Mouse (Mus musculus): ENCODE measurements around the gene Cttnbp2. TPM values are rescaled to one million over a fixed set of nuclear protein-coding genes. Genes with fewer than 3 reads are reported as not detected.

Gene Cttnbp2
- total RNA-seq, 1 experiment = 0.36 TPM

GRCm38 (mm10) chr6:18434355-18434754 is 80.3 kb downstream of the Cttnbp2 start:
- in situ Hi-C loops (cut with MboI; ENCODE audit: low sequenced_read_pairs in 2 of 2, unreplicated experiment in 2 of 2) = no loop called here
- H3K36me3 ChIP-seq (ENCODE audit: control insufficient read depth, insufficient read depth, low read length, poor library complexity, severe bottlenecking) = no peaks in the 10 kb centered on the region
- DNase-seq (ENCODE audit: low read depth, low spot score) = no peak
- H3K9me3 ChIP-seq (ENCODE audit: control insufficient read depth, insufficient read depth, low read depth, low read length) = no peaks in the 10 kb centered on the region
- no peak overlapping the region for H3K27ac ChIP-seq (ENCODE audit: insufficient read depth, low read depth, low read length, poor library complexity, severe bottlenecking)
- H3K4me1 ChIP-seq (ENCODE audit: control insufficient read depth in 2 of 2, insufficient read depth in 2 of 2, low read length in 2 of 2, poor library complexity in 1 of 2) = no peaks in the 10 kb centered on the region
- no peak overlapping the region for H3K4me3 ChIP-seq (ENCODE audit: insufficient read depth in 1 of 2, low read depth in 1 of 2, low read length in 2 of 2, poor library complexity in 1 of 2, severe bottlenecking in 1 of 2)
- H3K9ac ChIP-seq (ENCODE audit: insufficient read depth, low read depth, low read length, poor library complexity, severe bottlenecking) = no peak overlapping the region
- no peak for TF ChIP-seq MAFK (IDR thresholded peaks at IDR 0.05; ENCODE audit: insufficient read depth, low read depth, low read length)
- no peak for TF ChIP-seq ZNF384 (IDR thresholded peaks at IDR 0.05; ENCODE audit: low read depth, low read length)
- no peak for TF ChIP-seq HCFC1 (IDR thresholded peaks at IDR 0.05; ENCODE audit: borderline replicate concordance, insufficient read depth, low read length)
- TF ChIP-seq CHD2 (IDR thresholded peaks at IDR 0.05; ENCODE audit: low read depth, low read length) = no peak
- no peak for TF ChIP-seq ZC3H11A (IDR thresholded peaks at IDR 0.05; ENCODE audit: borderline replicate concordance, low read depth, low read length)

GRCm38 (mm10) chr6:18432362-18432761 is 82.3 kb downstream of the Cttnbp2 start:
- in situ Hi-C loops (cut with MboI; ENCODE audit: low sequenced_read_pairs in 2 of 2, unreplicated experiment in 2 of 2) = no loop called here
- Histone ChIP-seq H3K4me1 (ENCODE audit: control insufficient read depth in 2 of 2, insufficient read depth in 2 of 2, low read length in 2 of 2, poor library complexity in 1 of 2) (no peaks in the 10 kb centered on the region), H3K9ac (ENCODE audit: insufficient read depth, low read depth, low read length, poor library complexity, severe bottlenecking) (no peak overlapping the region), H3K36me3 (ENCODE audit: control insufficient read depth, insufficient read depth, low read length, poor library complexity, severe bottlenecking) (no peaks in the 10 kb centered on the region), H3K9me3 (ENCODE audit: control insufficient read depth, insufficient read depth, low read depth, low read length) (no peaks in the 10 kb centered on the region), H3K4me3 (ENCODE audit: insufficient read depth in 1 of 2, low read depth in 1 of 2, low read length in 2 of 2, poor library complexity in 1 of 2, severe bottlenecking in 1 of 2) (no peak overlapping the region), H3K27ac (ENCODE audit: insufficient read depth, low read depth, low read length, poor library complexity, severe bottlenecking) (no peak overlapping the region)
- no peak for DNase-seq (ENCODE audit: low read depth, low spot score)
- no peak for TF ChIP-seq MAFK (IDR thresholded peaks at IDR 0.05; ENCODE audit: insufficient read depth, low read depth, low read length)
- TF ChIP-seq ZNF384 (IDR thresholded peaks at IDR 0.05; ENCODE audit: low read depth, low read length) = no peak
- TF ChIP-seq HCFC1 (IDR thresholded peaks at IDR 0.05; ENCODE audit: borderline replicate concordance, insufficient read depth, low read length) = no peak
- no peak for TF ChIP-seq CHD2 (IDR thresholded peaks at IDR 0.05; ENCODE audit: low read depth, low read length)
- TF ChIP-seq ZC3H11A (IDR thresholded peaks at IDR 0.05; ENCODE audit: borderline replicate concordance, low read depth, low read length) = no peak

GRCm38 (mm10) chr6:18431891-18432290 is 82.8 kb downstream of the Cttnbp2 start:
- DNase-seq (ENCODE audit: low read depth, low spot score) = no peak
- in situ Hi-C loops (cut with MboI; ENCODE audit: low sequenced_read_pairs in 2 of 2, unreplicated experiment in 2 of 2) = no loop called here
- TF ChIP-seq ZNF384 (IDR thresholded peaks at IDR 0.05; ENCODE audit: low read depth, low read length) (no peak), HCFC1 (IDR thresholded peaks at IDR 0.05; ENCODE audit: borderline replicate concordance, insufficient read depth, low read length) (no peak), ZC3H11A (IDR thresholded peaks at IDR 0.05; ENCODE audit: borderline replicate concordance, low read depth, low read length) (no peak), CHD2 (IDR thresholded peaks at IDR 0.05; ENCODE audit: low read depth, low read length) (no peak), MAFK (IDR thresholded peaks at IDR 0.05; ENCODE audit: insufficient read depth, low read depth, low read length) (no peak)
- no peak overlapping the region for H3K27ac ChIP-seq (ENCODE audit: insufficient read depth, low read depth, low read length, poor library complexity, severe bottlenecking)
- no peak overlapping the region for H3K9ac ChIP-seq (ENCODE audit: insufficient read depth, low read depth, low read length, poor library complexity, severe bottlenecking)
- H3K36me3 ChIP-seq (ENCODE audit: control insufficient read depth, insufficient read depth, low read length, poor library complexity, severe bottlenecking) = no peaks in the 10 kb centered on the region
- no peaks in the 10 kb centered on the region for H3K9me3 ChIP-seq (ENCODE audit: control insufficient read depth, insufficient read depth, low read depth, low read length)
- no peak overlapping the region for H3K4me3 ChIP-seq (ENCODE audit: insufficient read depth in 1 of 2, low read depth in 1 of 2, low read length in 2 of 2, poor library complexity in 1 of 2, severe bottlenecking in 1 of 2)
- H3K4me1 ChIP-seq (ENCODE audit: control insufficient read depth in 2 of 2, insufficient read depth in 2 of 2, low read length in 2 of 2, poor library complexity in 1 of 2) = no peaks in the 10 kb centered on the region

- H3K9me3 ChIP-seq (ENCODE audit: control insufficient read depth, insufficient read depth, low read depth, low read length) = no peaks in the 10 kb centered on the region
- no peak overlapping the region for H3K4me3 ChIP-seq (ENCODE audit: insufficient read depth in 1 of 2, low read depth in 1 of 2, low read length in 2 of 2, poor library complexity in 1 of 2, severe bottlenecking in 1 of 2)
- no peak overlapping the region for H3K27ac ChIP-seq (ENCODE audit: insufficient read depth, low read depth, low read length, poor library complexity, severe bottlenecking)
- TF ChIP-seq ZNF384 (IDR thresholded peaks at IDR 0.05; ENCODE audit: low read depth, low read length) = no peak
- TF ChIP-seq HCFC1 (IDR thresholded peaks at IDR 0.05; ENCODE audit: borderline replicate concordance, insufficient read depth, low read length) = no peak
- no peak for TF ChIP-seq MAFK (IDR thresholded peaks at IDR 0.05; ENCODE audit: insufficient read depth, low read depth, low read length)
- TF ChIP-seq ZC3H11A (IDR thresholded peaks at IDR 0.05; ENCODE audit: borderline replicate concordance, low read depth, low read length) = no peak
- TF ChIP-seq CHD2 (IDR thresholded peaks at IDR 0.05; ENCODE audit: low read depth, low read length) = no peak
- in situ Hi-C loops (cut with MboI; ENCODE audit: low sequenced_read_pairs in 2 of 2, unreplicated experiment in 2 of 2) = no loop called here
- DNase-seq (ENCODE audit: low read depth, low spot score) = no peak
- H3K36me3 ChIP-seq (ENCODE audit: control insufficient read depth, insufficient read depth, low read length, poor library complexity, severe bottlenecking) = no peaks in the 10 kb centered on the region
- H3K9ac ChIP-seq (ENCODE audit: insufficient read depth, low read depth, low read length, poor library complexity, severe bottlenecking) = no peak overlapping the region
- no peaks in the 10 kb centered on the region for H3K4me1 ChIP-seq (ENCODE audit: control insufficient read depth in 2 of 2, insufficient read depth in 2 of 2, low read length in 2 of 2, poor library complexity in 1 of 2)
Observed at GRCm38 (mm10) chr6:18430062-18430461, 84.6 kb downstream of the Cttnbp2 start.

GRCm38 (mm10) chr6:18424822-18425221 is 89.8 kb downstream of the Cttnbp2 start:
- TF ChIP-seq HCFC1 (IDR thresholded peaks at IDR 0.05; ENCODE audit: borderline replicate concordance, insufficient read depth, low read length) (no peak), ZC3H11A (IDR thresholded peaks at IDR 0.05; ENCODE audit: borderline replicate concordance, low read depth, low read length) (no peak), CHD2 (IDR thresholded peaks at IDR 0.05; ENCODE audit: low read depth, low read length) (no peak), ZNF384 (IDR thresholded peaks at IDR 0.05; ENCODE audit: low read depth, low read length) (no peak), MAFK (IDR thresholded peaks at IDR 0.05; ENCODE audit: insufficient read depth, low read depth, low read length) (no peak)
- in situ Hi-C loops (cut with MboI; ENCODE audit: low sequenced_read_pairs in 2 of 2, unreplicated experiment in 2 of 2) = no loop called here

More at GRCm38 (mm10) chr6:18424822-18425221, 89.8 kb downstream of the Cttnbp2 start:
- no peak overlapping the region for H3K27ac ChIP-seq (ENCODE audit: insufficient read depth, low read depth, low read length, poor library complexity, severe bottlenecking)
- no peak overlapping the region for H3K4me3 ChIP-seq (ENCODE audit: insufficient read depth in 1 of 2, low read depth in 1 of 2, low read length in 2 of 2, poor library complexity in 1 of 2, severe bottlenecking in 1 of 2)
- DNase-seq (ENCODE audit: low read depth, low spot score) = no peak
- no peaks in the 10 kb centered on the region for H3K9me3 ChIP-seq (ENCODE audit: control insufficient read depth, insufficient read depth, low read depth, low read length)
- no peak overlapping the region for H3K9ac ChIP-seq (ENCODE audit: insufficient read depth, low read depth, low read length, poor library complexity, severe bottlenecking)
- no peaks in the 10 kb centered on the region for H3K36me3 ChIP-seq (ENCODE audit: control insufficient read depth, insufficient read depth, low read length, poor library complexity, severe bottlenecking)
- no peaks in the 10 kb centered on the region for H3K4me1 ChIP-seq (ENCODE audit: control insufficient read depth in 2 of 2, insufficient read depth in 2 of 2, low read length in 2 of 2, poor library complexity in 1 of 2)
